Mouse (Mus musculus) hindbrain, embryonic 11.5 days (tissue): ENCODE measurements at regions not wholly inside any gene's neighbourhood (a gene's known extent, or its start where the extent isn't known, plus 50 kb on each side); places are given as distances from the start of the nearest gene placed in this dataset.
"Not testable (repeated sequence)": the region's sequence is repeated elsewhere in the genome, so short reads cannot be mapped to it uniquely, and the experiment has no call there.

Experiments
- ATAC-seq: fragments of 200-750 bp; cut with Nextera tagmentation; 2 replicates; pipeline ENCODE4 v1.8.0; 2017; ENCODE audit warnings: mild to moderate bottlenecking, moderate TSS enrichment, moderate library complexity; ENCODE audit not compliant: low FRiP score
- DNase-seq: peaks from one replicate; pipeline ENCODE4 v3.0.0-alpha.2; 2015; ENCODE audit warnings: low spot score
- H3K27ac ChIP-seq: fragments of 300-500 bp; sonication (generic); 2 replicates; pipeline ENCODE4 v1.5.1; 2014; ENCODE audit warnings: mild to moderate bottlenecking, low read depth, low read length
- H3K27me3 ChIP-seq: fragments of 300-500 bp; sonication (generic); 2 replicates; pipeline ENCODE4 v1.6.1; 2014; ENCODE audit warnings: mild to moderate bottlenecking, low read length, moderate library complexity, mixed read lengths; ENCODE audit not compliant: control insufficient read depth, insufficient read depth
- H3K36me3 ChIP-seq: fragments of 300-500 bp; sonication (generic); 2 replicates; pipeline ENCODE4 v1.6.1; 2014; ENCODE audit warnings: mild to moderate bottlenecking, low read length, moderate library complexity, mixed read lengths; ENCODE audit not compliant: control insufficient read depth, insufficient read depth
- H3K4me1 ChIP-seq: fragments of 300-500 bp; sonication (generic); replicated peaks from 2 replicates; pipeline ENCODE4 v1.6.1; 2014; ENCODE audit warnings: low read length, mixed read lengths; ENCODE audit not compliant: control insufficient read depth, insufficient read depth
- H3K4me2 ChIP-seq: fragments of 300-500 bp; sonication (generic); replicated peaks from 2 replicates; pipeline ENCODE4 v1.6.1; 2014; ENCODE audit warnings: mild to moderate bottlenecking, low read depth, low read length
- H3K4me3 ChIP-seq: fragments of 300-500 bp; sonication (generic); 2 replicates; pipeline ENCODE4 v1.5.1; 2014; ENCODE audit warnings: low read depth, low read length
- H3K9ac ChIP-seq: fragments of 300-500 bp; sonication (generic); 2 replicates; pipeline ENCODE4 v1.6.1; 2014; ENCODE audit warnings: low read depth, low read length
- H3K9me3 ChIP-seq: fragments of 300-500 bp; sonication (generic); 2 replicates; pipeline ENCODE4 v1.6.1; 2016; ENCODE audit warnings: low read length; ENCODE audit not compliant: control insufficient read depth
- WGBS: fragments of 180-500 bp; shearing (Covaris S2); extraction: QIAGEN DNeasy Blood & Tissue Kit; methylation state at CpG from one replicate; pipeline ENCODE4 v1.1.7; 2014; 5-methylcytosine and 5-hydroxymethylcytosine counted together

GRCm38 (mm10) chr9:6845281-6845680 is 339.0 kb downstream of the Dync2h1 start:
- not testable (repeated sequence) for H3K4me1 ChIP-seq, DNase-seq, H3K9ac ChIP-seq, H3K36me3 ChIP-seq, H3K27me3 ChIP-seq, H3K27ac ChIP-seq, ATAC-seq, H3K4me3 ChIP-seq, H3K4me2 ChIP-seq, H3K9me3 ChIP-seq
- 94% methylated on average over 2 of the region's 2 CpGs for WGBS

- not testable (repeated sequence) for H3K9me3 ChIP-seq, DNase-seq, H3K36me3 ChIP-seq, H3K27ac ChIP-seq, H3K9ac ChIP-seq, H3K4me1 ChIP-seq, H3K4me2 ChIP-seq, H3K27me3 ChIP-seq, H3K4me3 ChIP-seq, ATAC-seq
- WGBS = 76% methylated on average over 5 of the region's 5 CpGs
Measured at GRCm38 (mm10) chr9:6834936-6835335, 349.3 kb downstream of the Dync2h1 start.

- DNase-seq = no peak
- no peak overlapping the region for H3K4me2 ChIP-seq
- H3K9ac ChIP-seq = no peak overlapping the region
- H3K9me3 ChIP-seq = no peaks in the 10 kb centered on the region
- no peaks in the 10 kb centered on the region for H3K27me3 ChIP-seq
- no peaks in the 10 kb centered on the region for H3K36me3 ChIP-seq
- H3K4me1 ChIP-seq = no peaks in the 10 kb centered on the region
- 77% methylated on average over 5 of the region's 5 CpGs for WGBS
- ATAC-seq = no peak
- H3K27ac ChIP-seq = no peak overlapping the region
- no peak overlapping the region for H3K4me3 ChIP-seq
Measured at GRCm38 (mm10) chr9:6834470-6834869, 349.8 kb downstream of the Dync2h1 start.

DNA sequence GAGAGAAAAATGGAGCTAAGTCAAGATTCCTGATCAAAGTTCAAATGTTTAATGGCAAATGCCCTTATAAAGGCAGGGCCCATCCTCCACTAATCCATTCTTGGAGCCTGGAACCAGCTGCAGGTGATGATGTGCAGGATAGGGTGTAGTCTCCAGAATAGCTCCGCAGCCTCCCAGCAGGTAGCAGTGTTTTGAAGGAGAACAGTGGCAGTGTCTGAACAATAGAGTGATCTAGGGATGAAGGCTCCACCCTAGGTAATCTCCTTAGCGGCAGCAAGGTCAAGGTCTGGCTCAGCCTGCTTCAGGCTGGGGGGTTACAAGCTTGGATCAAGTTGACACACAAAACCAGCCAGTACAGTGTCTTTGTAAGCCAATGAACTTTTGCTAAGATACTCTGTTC is 351.4 kb downstream of the Dync2h1 start:
- Histone ChIP-seq H3K4me3 (no peak overlapping the region), H3K36me3 (no peaks in the 10 kb centered on the region), H3K27me3 (no peaks in the 10 kb centered on the region), H3K9me3 (no peaks in the 10 kb centered on the region), H3K27ac (no peak overlapping the region), H3K4me2 (no peak overlapping the region), H3K4me1 (no peaks in the 10 kb centered on the region), H3K9ac (no peak overlapping the region)
- ATAC-seq (no peak), DNase-seq (no peak)
- 37% methylated on average over 2 of the region's 2 CpGs for WGBS

DNA sequence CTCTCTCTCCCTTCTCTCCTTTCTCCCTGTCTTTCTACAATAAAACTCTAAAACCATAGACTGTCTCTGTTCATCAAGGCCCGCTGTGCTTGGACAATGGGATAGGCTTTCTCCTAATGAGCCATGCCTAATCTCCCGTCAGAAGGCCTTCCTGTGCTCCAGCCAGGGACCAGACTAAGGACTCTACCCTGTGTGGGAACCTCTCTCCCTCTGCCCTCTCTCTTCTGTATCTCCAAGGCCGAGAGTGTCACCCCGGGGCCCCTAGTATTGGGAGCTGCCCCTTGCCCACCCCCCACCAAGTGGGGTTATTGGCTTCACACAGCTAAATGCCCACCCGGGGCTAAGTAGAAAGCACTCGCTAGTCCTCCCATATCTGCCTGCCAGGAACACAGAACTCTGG is 352.6 kb downstream of the Dync2h1 start:
- 75% methylated on average over 6 of the region's 6 CpGs for WGBS
- not testable (repeated sequence) for H3K27me3 ChIP-seq, H3K9me3 ChIP-seq, DNase-seq, H3K4me2 ChIP-seq, H3K9ac ChIP-seq, H3K36me3 ChIP-seq, H3K27ac ChIP-seq, H3K4me3 ChIP-seq, H3K4me1 ChIP-seq
- ATAC-seq = peak; percentile 20; the same call in 1 of the 2 replicates

GRCm38 (mm10) chr9:6826581-6826980 is 357.7 kb downstream of the Dync2h1 start:
- ATAC-seq (no peak), DNase-seq (no peak)
- Histone ChIP-seq H3K4me3 (no peak overlapping the region), H3K4me2 (no peak overlapping the region), H3K9ac (no peak overlapping the region), H3K4me1 (no peaks in the 10 kb centered on the region), H3K27ac (no peak overlapping the region), H3K27me3 (no peaks in the 10 kb centered on the region), H3K9me3 (no peaks in the 10 kb centered on the region), H3K36me3 (no peaks in the 10 kb centered on the region)
- WGBS = 91% methylated on average over 3 of the region's 3 CpGs

- no peaks in the 10 kb centered on the region for H3K4me1 ChIP-seq
- no peaks in the 10 kb centered on the region for H3K36me3 ChIP-seq
- no peak overlapping the region for H3K4me3 ChIP-seq
- H3K27ac ChIP-seq = no peak overlapping the region
- no peak overlapping the region for H3K4me2 ChIP-seq
- H3K9ac ChIP-seq = no peak overlapping the region
- ATAC-seq = no peak
- no peak for DNase-seq
- no peaks in the 10 kb centered on the region for H3K9me3 ChIP-seq
- H3K27me3 ChIP-seq = no peaks in the 10 kb centered on the region
Measured at GRCm38 (mm10) chr9:6825609-6826008, 358.6 kb downstream of the Dync2h1 start.

DNA sequence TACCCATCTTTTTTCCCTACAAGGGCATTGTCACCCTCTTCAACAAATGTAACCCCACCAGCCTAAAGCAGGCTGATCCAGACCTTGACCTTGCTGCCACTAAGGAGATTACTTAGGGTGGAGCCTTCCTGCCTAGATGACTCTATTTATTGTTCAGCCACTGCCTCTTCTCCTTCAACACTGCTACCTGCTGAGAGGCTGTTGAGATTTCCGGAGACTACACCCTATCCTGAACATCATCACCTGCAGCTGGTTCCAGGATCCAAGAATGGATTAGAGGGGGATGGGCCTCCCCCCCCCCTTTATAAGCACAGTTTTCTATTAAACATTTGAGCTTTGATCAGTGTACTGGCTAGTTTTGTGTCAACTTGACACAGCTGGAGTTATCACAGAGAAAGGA is 360.3 kb downstream of the Dync2h1 start:
- H3K4me1 ChIP-seq, DNase-seq, H3K36me3 ChIP-seq, H3K4me3 ChIP-seq, H3K9ac ChIP-seq, H3K27ac ChIP-seq, H3K4me2 ChIP-seq, H3K9me3 ChIP-seq, ATAC-seq, H3K27me3 ChIP-seq: not testable (repeated sequence)
- 86% methylated on average over 1 of the region's 1 CpGs for WGBS

GRCm38 (mm10) chr9:6823536-6823935 is 360.7 kb downstream of the Dync2h1 start:
- Histone ChIP-seq H3K4me2 (no peak overlapping the region), H3K4me1 (no peaks in the 10 kb centered on the region), H3K4me3 (no peak overlapping the region), H3K9me3 (no peaks in the 10 kb centered on the region), H3K27me3 (no peaks in the 10 kb centered on the region), H3K27ac (no peak overlapping the region), H3K9ac (no peak overlapping the region), H3K36me3 (no peaks in the 10 kb centered on the region)
- no peak for DNase-seq
- WGBS = 80% methylated on average over 1 of the region's 1 CpGs
- no peak for ATAC-seq
